21 mouse cellular contexts compared by ENCODE assay signal in the genomic region with DNA sequence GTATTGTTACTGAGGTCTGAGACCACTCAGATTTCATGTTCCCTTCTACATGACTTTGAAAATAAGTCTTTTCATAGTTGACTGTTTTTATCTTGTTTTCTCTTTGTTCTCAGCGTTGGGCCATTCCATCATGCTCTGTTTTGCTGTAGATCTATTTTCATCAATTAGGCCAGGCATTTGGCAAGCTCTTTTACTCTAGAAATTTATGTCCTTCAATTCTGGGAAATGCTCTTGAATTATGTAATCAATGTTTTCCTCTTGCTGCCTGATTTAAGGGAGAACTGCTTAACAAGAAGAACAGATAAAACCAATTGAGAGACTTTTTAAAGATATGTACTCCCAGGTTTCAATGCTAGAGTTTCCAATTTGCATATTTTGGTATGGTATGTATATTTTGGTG.
"Had no signal": no experiment of that assay in that cellular context is flagged by ENCODE, and none has a peak within 500 bp of the region (broad histone marks: within the 10 kb centered on the region; RNA-seq: fewer than 3 reads in every experiment).

No protein-coding gene starts in this region.

- H3K4me2 ChIP-seq: liver, embryonic 15.5 days; lung, embryonic 14.5 days; midbrain, embryonic 11.5 days; midbrain, embryonic 13.5 days; midbrain, embryonic 15.5 days; neural tube, embryonic 13.5 days; neural tube, embryonic 15.5 days had no signal

- DNase-seq: liver, postnatal 0 days; lung, embryonic 14.5 days; lung, postnatal 14 days; lung, postnatal 36 days; retina, postnatal 1 day; right cerebral cortex, adult 18-20 months; right cerebral cortex, postnatal 25 days; right cerebral cortex, postnatal 4 days; spleen, adult 18-20 months; thymus, adult 18-20 months; thymus, postnatal 14 days; thymus, postnatal 36 days had no signal

- H3K27me3 ChIP-seq: liver, embryonic 15.5 days; megakaryocyte, embryonic 14.5 days; midbrain, embryonic 13.5 days; midbrain, embryonic 15.5 days; neural tube, embryonic 13.5 days; neural tube, embryonic 15.5 days had no signal

- H3K9ac ChIP-seq: liver, embryonic 15.5 days; liver, postnatal 0 days; lung, embryonic 14.5 days; midbrain, embryonic 13.5 days; midbrain, embryonic 15.5 days; neural tube, embryonic 13.5 days; neural tube, embryonic 15.5 days had no signal

- H3K4me3 ChIP-seq: liver, embryonic 15.5 days; megakaryocyte, embryonic 14.5 days; midbrain, embryonic 13.5 days; midbrain, embryonic 15.5 days; myocyte; neural tube, embryonic 13.5 days; neural tube, embryonic 15.5 days had no signal

- H3K36me3 ChIP-seq: liver, embryonic 15.5 days; midbrain, embryonic 13.5 days; midbrain, embryonic 15.5 days; neural tube, embryonic 13.5 days; neural tube, embryonic 15.5 days had no signal

- H3K9me3 ChIP-seq: liver, embryonic 15.5 days; midbrain, embryonic 13.5 days; midbrain, embryonic 15.5 days had no signal

- H3K4me1 ChIP-seq: liver, embryonic 15.5 days; megakaryocyte, embryonic 14.5 days; midbrain, embryonic 13.5 days; midbrain, embryonic 15.5 days; neural tube, embryonic 13.5 days; neural tube, embryonic 15.5 days had no signal

- H3K27ac ChIP-seq: liver, embryonic 15.5 days; macrophage; midbrain, embryonic 13.5 days; midbrain, embryonic 15.5 days; neural tube, embryonic 13.5 days; neural tube, embryonic 15.5 days had no signal

- ATAC-seq: liver, postnatal 0 days; midbrain, embryonic 13.5 days; midbrain, embryonic 15.5 days had no signal
